Mouse (Mus musculus) left cerebral cortex, adult 18-20 months (tissue): ENCODE data around the gene Shq1. TPM values are rescaled to one million over a fixed set of nuclear protein-coding genes. Genes with fewer than 3 reads are reported as not detected.

Experiments used
- DNase-seq, 2 experiments: peaks; one replicate each; pipeline ENCODE4 v3.0.0; 2021 to 2022; ENCODE audit warnings: low spot score in 2 of 2, mixed read lengths in 1 of 2
- total RNA-seq, 2 experiments: library from RNA; stranded (reverse); gene quantifications; 2 replicates each; pipeline ENCODE4 v1.2.3; 2021

Gene Shq1
- total RNA-seq, 2 experiments from 2014 or later = 5.7 to 5.8 TPM

DNA sequence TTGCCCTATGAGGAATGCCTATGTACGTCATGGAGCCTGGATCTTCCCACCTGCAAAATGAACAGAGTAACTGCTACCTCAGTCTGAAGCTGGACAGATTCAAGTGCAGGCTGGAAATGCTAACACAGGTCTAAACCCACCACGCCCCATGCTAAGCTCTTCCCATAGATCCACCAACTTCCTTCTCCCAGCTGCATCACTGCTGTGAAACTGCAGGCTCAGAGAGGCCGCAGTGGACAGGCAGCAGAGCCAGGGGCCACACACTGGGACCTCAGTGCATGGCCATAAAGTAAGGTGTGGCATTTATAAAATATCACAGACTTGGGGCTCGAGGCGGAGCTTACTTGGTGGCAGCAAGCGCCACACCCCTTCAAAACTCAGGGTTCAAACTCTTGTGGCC, 133.0 kb downstream of the Shq1 start:
- DNase-seq = no peak

DNA sequence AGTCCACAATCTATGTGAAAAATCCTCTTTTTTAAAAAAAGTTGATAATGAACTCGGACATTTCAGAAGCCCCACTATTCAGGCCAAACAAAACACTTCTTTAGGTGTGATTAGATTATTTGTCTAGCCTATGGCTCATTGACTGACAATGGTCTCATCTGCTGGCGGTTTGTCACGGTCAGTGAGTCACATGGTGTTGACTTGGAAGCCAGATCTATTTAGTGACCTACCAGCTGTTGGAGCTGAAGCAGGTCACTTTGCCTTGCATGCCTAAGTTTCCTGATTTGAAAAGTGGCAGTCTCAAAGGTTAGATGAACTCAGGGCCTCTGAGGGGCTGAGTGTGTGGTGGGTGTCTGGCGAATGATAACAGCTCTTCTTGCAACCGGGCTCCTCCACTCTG, 133.9 kb downstream of the Shq1 start:
- DNase-seq = no peak

DNA sequence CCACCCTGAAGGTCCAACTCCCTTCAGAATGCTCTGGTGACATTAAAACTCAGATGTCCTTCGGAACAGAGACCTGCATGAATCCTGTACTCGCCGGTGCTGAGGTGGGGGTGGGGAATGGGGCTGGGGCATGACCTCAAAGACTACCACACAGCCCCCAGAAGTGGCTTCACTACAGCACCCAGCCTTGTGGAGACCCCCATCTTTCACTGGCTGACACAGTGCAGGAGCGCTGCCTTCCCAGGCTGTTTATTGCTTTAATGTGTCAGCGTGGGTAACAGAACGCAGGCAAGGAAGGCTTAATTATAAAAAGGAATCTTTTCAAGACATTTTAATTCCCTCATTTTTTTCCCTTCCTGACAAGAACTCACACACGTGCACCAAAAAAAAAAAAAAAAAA, 137.6 kb downstream of the Shq1 start:
- DNase-seq = no peak

DNA sequence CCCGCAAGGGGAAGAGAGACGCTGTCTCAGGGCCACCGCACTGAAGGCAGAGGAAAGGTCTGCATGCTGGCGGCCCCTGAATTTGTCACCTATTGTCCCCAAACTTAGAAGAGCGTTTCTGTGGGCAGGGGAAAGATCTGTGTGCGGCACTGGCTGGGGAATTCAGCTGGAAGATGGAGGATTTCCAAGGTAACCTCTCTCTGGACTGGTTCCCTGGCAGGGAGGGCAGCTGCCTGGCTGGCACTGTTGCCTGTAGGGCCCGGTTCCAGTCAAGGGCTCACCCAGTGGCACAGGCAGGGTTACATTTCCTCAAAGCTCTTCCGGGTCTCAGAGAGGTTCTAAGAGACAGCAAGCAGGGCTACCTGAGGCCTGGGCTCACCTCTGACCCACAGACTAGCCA, 138.6 kb downstream of the Shq1 start:
- DNase-seq = no peak

DNA sequence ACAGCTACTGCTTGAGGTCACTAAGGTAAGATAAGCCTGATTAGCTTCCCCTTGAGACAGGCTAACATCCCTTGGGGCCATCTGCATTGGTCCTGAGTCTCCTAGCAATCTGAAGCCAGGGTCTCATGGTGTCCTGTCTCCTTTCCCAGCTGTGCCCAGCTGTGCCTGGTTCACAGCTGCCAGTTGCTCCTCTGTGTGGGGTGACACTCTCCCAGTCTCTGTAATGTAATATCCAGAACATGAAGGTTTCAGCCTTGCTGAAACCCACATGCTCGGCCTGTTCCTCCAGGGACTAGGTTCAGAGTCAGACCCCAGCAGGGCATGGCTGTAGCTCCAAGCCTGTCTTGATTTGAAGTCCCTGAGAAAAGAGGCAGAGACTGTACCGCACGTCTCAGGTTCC, 141.3 kb downstream of the Shq1 start:
- DNase-seq = no peak

DNA sequence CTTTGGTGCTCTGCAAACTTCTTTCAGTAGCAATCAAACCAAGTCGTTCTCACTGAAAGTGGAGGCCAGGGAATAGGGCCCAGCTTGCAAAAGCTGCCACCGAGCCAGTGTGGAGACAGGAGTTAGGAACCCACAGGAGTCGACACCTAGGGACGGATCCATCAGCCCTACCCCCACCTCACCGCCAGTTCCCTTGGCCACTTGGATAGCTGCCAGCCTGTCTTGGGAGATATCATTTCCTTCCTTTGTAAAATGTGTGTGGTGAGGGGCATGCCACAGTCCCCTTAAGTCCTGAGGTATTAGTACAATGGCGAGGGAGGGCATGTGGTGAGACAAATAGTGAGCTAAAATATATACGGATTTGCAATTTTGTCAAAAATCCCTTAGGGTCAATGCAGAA, 142.4 kb downstream of the Shq1 start:
- DNase-seq = no peak

DNA sequence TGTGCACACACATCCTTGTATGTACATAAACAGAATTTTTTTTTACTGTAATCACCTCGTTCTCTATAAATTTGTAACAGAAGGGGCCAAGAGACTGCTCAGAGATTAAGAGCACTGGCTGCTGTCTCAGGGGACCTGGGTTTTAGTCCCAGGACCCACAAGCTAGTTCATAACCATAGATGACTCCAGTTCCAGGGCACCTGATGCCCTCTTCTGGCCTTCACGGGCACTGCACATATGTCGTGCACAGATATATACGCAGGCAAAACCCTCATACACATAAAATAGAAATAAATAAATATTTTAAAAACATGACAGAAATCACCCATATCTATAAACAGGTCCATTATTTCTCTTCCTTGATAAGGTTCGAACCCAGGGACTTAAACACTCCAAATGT, 143.0 kb downstream of the Shq1 start:
- no peak for DNase-seq

DNA sequence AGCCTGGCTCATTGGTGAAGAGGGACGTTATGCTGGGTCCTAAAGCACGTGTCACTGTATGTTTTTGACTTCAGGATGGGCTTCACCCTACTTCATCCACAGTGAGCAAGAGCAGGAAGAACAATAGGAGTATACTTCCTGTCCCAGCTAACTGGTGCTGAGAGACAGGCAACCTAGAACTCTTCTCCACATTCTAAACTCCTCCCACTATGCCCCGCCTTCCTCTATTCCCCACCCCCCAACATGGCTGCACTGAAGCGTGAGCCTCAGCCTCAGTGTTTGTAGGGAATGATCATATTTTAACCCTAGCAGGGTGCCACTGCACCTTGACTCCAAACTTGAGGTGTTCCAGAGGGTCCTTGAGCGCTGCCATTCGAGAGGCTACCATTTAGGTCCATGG, 143.8 kb downstream of the Shq1 start:
- no peak for DNase-seq

DNA sequence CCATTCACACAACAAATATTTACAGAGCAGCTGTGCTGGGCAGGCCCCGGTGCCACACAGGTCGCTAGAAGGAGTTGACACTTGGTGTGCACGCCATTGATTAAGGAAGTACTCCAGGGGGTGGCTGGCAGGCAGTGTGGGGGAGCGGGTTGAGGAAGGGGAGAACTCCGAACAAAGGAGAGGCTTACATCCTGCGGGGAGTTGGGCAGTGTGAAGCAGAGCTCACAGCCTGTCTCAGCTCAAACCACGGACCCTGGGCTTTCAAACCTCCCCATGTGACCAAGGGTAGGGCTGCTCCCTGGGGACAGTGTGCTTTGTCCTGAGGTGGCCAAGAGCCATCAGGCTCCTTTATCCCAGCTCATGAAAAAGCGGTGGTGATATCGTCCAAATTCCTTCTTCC, 144.9 kb downstream of the Shq1 start:
- DNase-seq = no peak

DNA sequence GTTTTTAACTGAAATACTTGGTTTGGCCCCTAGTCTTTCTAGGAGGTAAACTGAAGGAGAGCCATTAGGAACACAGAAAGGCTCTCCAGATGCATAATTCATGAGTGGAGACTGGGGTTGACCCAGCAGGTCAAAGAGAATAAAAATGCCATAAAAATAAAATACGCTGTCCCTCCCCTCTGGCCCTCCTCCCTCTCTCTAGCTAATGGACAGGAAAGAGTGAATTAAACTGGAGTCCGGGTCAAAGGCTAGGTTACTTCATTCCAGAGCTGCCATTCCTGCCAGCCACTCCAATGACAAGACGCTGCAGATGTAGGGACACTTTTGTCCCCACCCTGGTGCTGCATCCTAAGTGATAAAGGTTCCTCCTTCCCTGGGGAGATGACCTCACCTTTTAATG, 145.5 kb downstream of the Shq1 start:
- DNase-seq = no peak

DNA sequence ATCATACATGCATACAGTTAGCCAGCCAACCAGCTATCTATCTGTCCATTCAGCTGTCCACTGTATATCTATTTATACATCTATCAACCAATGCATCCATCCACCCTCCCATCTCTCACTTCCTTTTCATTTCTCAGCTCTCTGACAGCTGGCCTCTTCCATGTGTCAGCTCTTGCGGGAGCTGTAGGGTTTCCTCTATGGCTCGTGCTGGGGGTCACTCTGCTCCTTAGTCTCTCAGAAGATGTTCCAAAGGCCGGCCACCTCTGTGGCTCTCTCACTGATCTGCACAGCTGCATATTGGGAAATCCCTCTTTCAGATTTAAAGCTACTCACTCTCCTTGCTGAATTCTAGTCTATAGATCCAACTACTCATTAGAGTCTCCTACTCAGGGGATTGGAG, 148.5 kb downstream of the Shq1 start:
- no peak for DNase-seq

DNA sequence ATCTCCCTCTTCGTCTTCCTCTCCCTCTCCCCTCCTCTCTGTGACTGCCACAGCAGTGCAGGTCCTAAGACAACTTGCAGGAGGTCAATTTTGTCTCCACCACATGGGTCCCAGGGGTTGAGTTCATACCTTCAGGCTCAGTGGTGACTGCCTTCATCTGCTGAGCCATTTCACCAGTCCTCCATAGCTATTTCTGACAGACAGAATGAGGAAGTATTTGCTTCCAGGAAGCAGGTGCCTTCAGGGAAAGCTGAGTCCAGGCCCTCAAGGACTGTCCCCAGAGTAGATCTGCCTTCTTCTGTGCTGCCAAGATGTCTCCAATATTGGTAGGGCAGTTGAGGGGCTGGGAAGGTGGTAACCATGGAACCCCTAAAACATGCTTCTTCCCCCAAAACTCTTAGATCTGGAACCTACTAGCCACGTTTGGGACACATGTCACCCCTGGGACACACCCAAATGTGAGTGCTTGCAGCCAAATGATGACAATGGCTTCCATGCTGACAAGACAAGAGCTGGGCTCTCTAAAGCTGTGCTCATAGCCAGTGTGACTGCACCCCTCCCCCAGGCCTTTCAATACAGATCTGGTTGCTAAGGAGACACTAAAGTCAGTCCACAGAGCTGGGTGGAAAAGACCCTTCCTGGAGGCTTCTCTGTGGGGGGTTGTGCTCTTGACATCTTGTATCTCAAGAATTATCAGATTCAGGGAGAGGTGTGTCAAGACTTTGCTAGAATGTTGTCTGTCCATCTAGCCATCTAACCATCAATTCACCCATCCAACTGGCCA, 149.2 kb downstream of the Shq1 start:
- DNase-seq = no peak

DNA sequence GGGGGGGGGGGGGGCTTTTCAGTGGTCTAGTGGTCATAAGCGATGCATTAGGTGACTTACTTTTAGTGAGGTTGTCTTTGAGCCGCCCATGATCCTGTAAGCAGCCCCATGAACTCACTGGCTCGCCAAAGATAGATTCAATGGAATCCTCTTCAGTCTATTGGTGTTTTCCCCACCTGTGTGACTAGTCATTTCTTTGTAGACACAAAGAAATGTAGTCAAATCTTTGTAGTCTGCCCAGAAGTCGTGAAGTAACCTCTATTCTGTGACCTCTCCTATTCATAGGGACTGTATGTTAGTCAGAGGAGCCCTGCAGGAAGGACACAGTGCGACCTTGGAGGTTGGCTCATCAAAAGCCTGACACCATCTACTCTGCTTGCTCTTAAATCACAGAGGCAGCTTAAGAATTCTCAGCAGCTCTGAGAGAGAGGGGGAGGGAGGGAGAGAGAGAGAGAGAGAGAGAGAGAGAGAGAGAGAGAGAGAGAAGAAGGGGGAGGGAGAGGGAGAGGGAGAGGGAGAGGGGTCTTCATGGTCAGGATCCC, 150.3 kb downstream of the Shq1 start:
- no peak for DNase-seq

DNA sequence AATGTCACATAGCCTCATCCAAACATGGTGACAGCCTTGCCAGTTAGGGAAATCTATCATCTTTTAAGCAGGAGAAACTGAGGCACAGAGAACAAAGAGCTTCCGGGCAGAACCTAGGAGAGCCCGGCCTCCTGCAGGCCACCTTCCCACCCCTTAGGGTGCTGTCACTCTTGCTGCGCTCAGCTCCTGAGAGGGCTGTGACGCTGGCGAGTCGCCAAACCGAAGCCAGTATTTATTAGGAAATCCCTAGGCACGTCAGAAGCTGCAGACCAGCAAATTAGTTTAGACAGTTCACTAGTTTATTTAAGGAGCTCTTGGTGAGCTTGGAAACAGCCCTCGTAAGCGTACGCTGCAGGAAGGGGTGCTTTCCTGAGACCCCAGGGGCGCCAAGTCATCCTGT, 151.1 kb downstream of the Shq1 start:
- DNase-seq = no peak

Other genes starting within 250 kb of the Shq1 start
- gene Gxylt2, start 33.6 kb upstream of the Shq1 start, total RNA-seq = 1 to 10 TPM; 1.2 to 1.3 TPM
- gene Ppp4r2, start 162.5 kb upstream of the Shq1 start, total RNA-seq = 10 to 100 TPM; 76.6 to 79.9 TPM